Mouse (Mus musculus) testis, adult 2 months (tissue): Measurements from ENCODE around the gene Xxylt1.

Experiments used
- CTCF ChIP-seq: fragments of 200-500 bp; IDR thresholded peaks from 2 replicates; pipeline ENCODE4 v1.5.1; 2012; ENCODE audit warnings: low read depth, mild to moderate bottlenecking, inconsistent platforms, low read length, moderate library complexity; ENCODE audit not compliant: control insufficient read depth, insufficient read depth, insufficient replicate concordance
- POLR2A ChIP-seq: fragments of 200-500 bp; IDR thresholded peaks from 2 replicates; pipeline ENCODE4 v1.6.1; 2012; ENCODE audit warnings: low read depth, mild to moderate bottlenecking, inconsistent platforms, low read length, moderate library complexity; ENCODE audit not compliant: control insufficient read depth

GRCm38 (mm10) chr16:30938664-30939063 lies 142.6 kb downstream of the Xxylt1 start:
- TF ChIP-seq CTCF (no peak), POLR2A (no peak)
